Mouse (Mus musculus): ENCODE data around the gene Leap2. TPM values are rescaled to one million over a fixed set of nuclear protein-coding genes. Genes with fewer than 3 reads are reported as not detected.
A peak's percentile ranks its signal among the peaks of the same experiment; 100 is the strongest.

Leap2 gene
- polyA plus RNA-seq (2016; fragmentation: Nextera tagmentation; extraction: Ambion mirVana) = 0.70 TPM in 1 of 2 replicates, not detected in the other

DNA sequence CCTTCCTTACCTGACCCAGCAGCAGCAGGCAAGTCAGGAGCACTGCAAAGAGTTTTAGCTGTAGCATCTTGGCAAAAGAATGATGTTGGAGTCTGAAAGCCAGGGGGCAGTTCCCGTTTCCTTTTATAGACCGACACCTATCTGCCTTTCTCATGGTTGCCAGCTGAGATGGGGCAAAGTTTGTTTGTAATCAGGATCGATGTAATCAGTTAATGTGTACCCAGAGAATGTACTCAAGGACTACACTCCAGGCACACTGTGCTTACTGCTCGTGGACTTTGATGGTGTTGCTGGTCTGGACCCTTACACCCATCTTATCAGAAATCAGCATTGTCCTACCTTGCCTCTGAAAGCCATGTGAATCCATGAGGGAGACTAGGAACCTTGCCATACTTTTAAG lies at the start of gene Leap2:
Leap2 (minus strand) TSS at position 135 of the 400 bp plus-strand sequence.
- H3K27me3 ChIP-seq = no peaks in the 10 kb centered on the region
- peaks cover 33% of the 10 kb centered on the region for H3K36me3 ChIP-seq (replicated peaks)
- WGBS = 91% methylated on average over 4 of the region's 4 CpGs
- no peak within 1 kb of the TSS for H3K4me2 ChIP-seq
- H3K9me3 ChIP-seq = no peaks in the 10 kb centered on the region
- H3K4me1 ChIP-seq = no peaks in the 10 kb centered on the region
- no peak for ATAC-seq (ENCODE audit: low FRiP score)
- H3K9ac ChIP-seq = no peak within 1 kb of the TSS
- no peak within 1 kb of the TSS for H3K27ac ChIP-seq
- H3K4me3 ChIP-seq (replicated peaks) = no peak within 1 kb of the TSS

GRCm38 (mm10) chr11:53472709-53473108 lies 49.7 kb upstream of the Leap2 start:
- no peak for ATAC-seq (ENCODE audit: low FRiP score)
- WGBS = 87% methylated on average over 3 of the region's 3 CpGs
- H3K9me3 ChIP-seq = no peaks in the 10 kb centered on the region
- H3K27me3 ChIP-seq = peaks cover 47% of the 10 kb centered on the region
- H3K4me2 ChIP-seq = no peak overlapping the region
- no peak overlapping the region for H3K27ac ChIP-seq
- peaks cover 35% of the 10 kb centered on the region for H3K4me1 ChIP-seq
- H3K9ac ChIP-seq = no peak overlapping the region
- H3K4me3 ChIP-seq (replicated peaks) = no peak overlapping the region
- H3K36me3 ChIP-seq (replicated peaks) = no peaks in the 10 kb centered on the region

DNA sequence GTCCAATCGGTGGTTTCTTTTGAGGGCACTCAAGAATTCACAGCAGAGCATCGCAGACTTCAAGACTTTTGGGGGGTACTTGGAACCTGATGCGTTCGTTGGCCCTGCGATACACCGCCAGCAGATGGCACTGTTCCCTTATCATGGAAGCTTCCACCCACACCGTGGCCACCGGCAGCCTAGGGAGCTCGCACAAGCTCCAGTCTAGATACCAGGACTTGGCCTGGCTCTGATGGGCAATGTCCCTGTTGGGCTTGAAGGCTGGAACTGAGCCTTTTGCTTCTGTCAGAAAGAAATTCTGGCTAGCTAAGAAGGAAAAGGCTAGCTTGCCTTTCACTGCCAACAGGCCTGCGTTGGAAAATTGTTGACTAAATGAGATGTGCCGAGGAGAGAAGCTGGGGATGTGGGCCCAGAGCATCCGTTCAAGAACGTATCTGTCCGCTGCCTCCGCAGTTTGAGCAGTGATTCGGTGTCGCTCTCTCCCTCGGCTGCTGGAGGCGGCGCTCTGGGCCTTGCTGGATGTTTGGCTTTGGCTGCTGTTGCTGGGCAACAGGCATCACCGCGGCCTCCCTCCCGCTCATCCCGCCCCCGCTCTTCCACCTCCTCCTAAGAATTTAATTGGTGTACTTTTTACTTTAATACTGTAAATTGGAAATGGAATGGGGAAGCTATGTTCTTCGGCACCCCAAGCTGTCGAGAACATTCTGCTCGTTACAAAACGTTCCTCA lies 47.2 kb upstream of the Leap2 start, which contains the start of gene Gm9837:
Gm9837 (minus strand) TSS at position 512 of the 728 bp plus-strand sequence.
- Histone ChIP-seq H3K27me3 (peaks cover 68% of the 10 kb centered on the region), H3K9me3 (no peaks in the 10 kb centered on the region), H3K4me3 (replicated peaks) (peak within 1 kb of the TSS; percentile 25), H3K36me3 (replicated peaks) (no peaks in the 10 kb centered on the region), H3K4me1 (peaks cover 30% of the 10 kb centered on the region), H3K4me2 (peak within 1 kb of the TSS; percentile 57), H3K9ac (peak within 1 kb of the TSS; percentile 41), H3K27ac (peak within 1 kb of the TSS; percentile 31; the same call in 1 of the 2 replicates)
- WGBS = 1% methylated on average over 29 of the region's 29 CpGs
- ATAC-seq (ENCODE audit: low FRiP score) = peak; percentile 81

GRCm38 (mm10) chr11:53469294-53469967 lies 46.5 kb upstream of the Leap2 start:
- Histone ChIP-seq H3K9me3 (no peaks in the 10 kb centered on the region), H3K4me3 (replicated peaks) (no peak overlapping the region), H3K27ac (no peak overlapping the region), H3K4me1 (peaks cover 30% of the 10 kb centered on the region), H3K4me2 (peak overlapping the region; percentile 57), H3K36me3 (replicated peaks) (no peaks in the 10 kb centered on the region), H3K27me3 (peaks cover 75% of the 10 kb centered on the region), H3K9ac (no peak overlapping the region)
- WGBS = 31% methylated on average over 16 of the region's 16 CpGs
- ATAC-seq (ENCODE audit: low FRiP score) = no peak

- peaks cover 86% of the 10 kb centered on the region for H3K27me3 ChIP-seq
- no peaks in the 10 kb centered on the region for H3K9me3 ChIP-seq
- 6% methylated on average over 40 of the region's 40 CpGs for WGBS
- ATAC-seq (ENCODE audit: low FRiP score) = peak; percentile 39; the same call in 1 of the 2 replicates
- H3K9ac ChIP-seq = peak overlapping the region; percentile 47; the same call in 1 of the 2 replicates
- H3K4me3 ChIP-seq (replicated peaks) = peak overlapping the region; percentile 30
- peak overlapping the region; percentile 49 for H3K4me2 ChIP-seq
- H3K27ac ChIP-seq = no peak overlapping the region
- peaks cover 40% of the 10 kb centered on the region for H3K4me1 ChIP-seq
- no peaks in the 10 kb centered on the region for H3K36me3 ChIP-seq (replicated peaks)
Measured at GRCm38 (mm10) chr11:53466231-53466971, 43.4 kb upstream of the Leap2 start.

DNA sequence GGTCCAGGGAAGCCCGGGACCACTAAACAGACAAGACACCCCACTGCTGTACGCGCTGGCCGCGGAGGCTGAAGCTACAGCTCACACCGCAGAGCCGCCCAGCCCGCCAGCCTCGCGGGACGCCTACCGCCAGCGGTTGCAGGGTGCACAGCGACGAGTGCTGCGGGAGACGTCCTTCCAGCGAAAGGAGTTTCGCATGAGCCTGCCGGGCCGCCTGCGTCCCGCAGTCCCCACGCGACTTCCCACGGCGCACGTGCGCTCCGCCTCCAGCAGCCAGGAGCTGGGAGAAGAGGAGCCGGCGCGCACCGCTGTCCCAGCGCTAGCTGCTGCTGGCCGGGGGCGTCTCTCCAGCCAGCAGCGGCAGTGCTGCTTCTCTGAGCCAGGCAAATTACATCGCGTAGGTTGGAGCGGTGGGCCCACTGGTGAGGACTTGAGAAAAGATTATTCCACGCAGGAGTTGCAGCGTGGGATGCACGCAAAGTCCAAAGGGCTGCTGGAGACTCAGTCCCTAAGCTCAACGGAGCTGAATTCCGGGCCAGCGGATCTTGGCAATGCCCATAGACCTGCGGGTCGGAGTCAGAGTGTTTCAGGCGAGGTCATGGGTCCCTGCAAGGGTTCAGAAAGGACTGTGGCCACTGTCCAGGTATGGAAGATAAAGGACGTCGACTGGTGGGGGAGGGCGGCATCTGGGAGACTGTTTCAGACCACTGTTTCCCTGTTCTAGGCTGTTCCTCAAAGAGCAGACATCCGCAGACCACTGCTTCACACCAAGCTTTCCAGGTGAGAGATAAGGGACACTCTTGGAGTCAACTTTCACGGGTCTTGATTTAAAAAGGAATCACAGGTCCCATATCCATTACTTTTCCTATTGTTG lies 40.8 kb upstream of the Leap2 start:
- 6% methylated on average over 55 of the region's 55 CpGs for WGBS
- H3K4me2 ChIP-seq = peak overlapping the region; percentile 75
- peak overlapping the region; percentile 44 for H3K4me3 ChIP-seq (replicated peaks)
- no peaks in the 10 kb centered on the region for H3K9me3 ChIP-seq
- peaks cover 19% of the 10 kb centered on the region for H3K4me1 ChIP-seq
- H3K9ac ChIP-seq = peak overlapping the region; percentile 55
- H3K36me3 ChIP-seq (replicated peaks) = no peaks in the 10 kb centered on the region
- no peak overlapping the region for H3K27ac ChIP-seq
- peaks cover 93% of the 10 kb centered on the region for H3K27me3 ChIP-seq
- no peak; the same call in 1 of the 2 replicates for ATAC-seq (ENCODE audit: low FRiP score)

- Histone ChIP-seq H3K27ac (no peak overlapping the region), H3K4me1 (peaks cover 23% of the 10 kb centered on the region), H3K9ac (no peak overlapping the region), H3K36me3 (replicated peaks) (no peaks in the 10 kb centered on the region), H3K4me2 (no peak overlapping the region), H3K27me3 (peaks cover 96% of the 10 kb centered on the region), H3K4me3 (replicated peaks) (no peak overlapping the region), H3K9me3 (no peaks in the 10 kb centered on the region)
- no peak for ATAC-seq (ENCODE audit: low FRiP score)
- 16% methylated on average over 5 of the region's 5 CpGs for WGBS
Measured at GRCm38 (mm10) chr11:53461727-53462126, 38.8 kb upstream of the Leap2 start.

- Histone ChIP-seq H3K36me3 (replicated peaks) (no peaks in the 10 kb centered on the region), H3K4me3 (replicated peaks) (no peak overlapping the region), H3K27ac (no peak overlapping the region), H3K27me3 (peaks cover 93% of the 10 kb centered on the region), H3K4me1 (peaks cover 20% of the 10 kb centered on the region), H3K9me3 (no peaks in the 10 kb centered on the region), H3K4me2 (no peak overlapping the region), H3K9ac (no peak overlapping the region)
- ATAC-seq (ENCODE audit: low FRiP score) = no peak
- 83% methylated on average over 3 of the region's 3 CpGs for WGBS
Measured at GRCm38 (mm10) chr11:53460192-53460591, 37.2 kb upstream of the Leap2 start.

DNA sequence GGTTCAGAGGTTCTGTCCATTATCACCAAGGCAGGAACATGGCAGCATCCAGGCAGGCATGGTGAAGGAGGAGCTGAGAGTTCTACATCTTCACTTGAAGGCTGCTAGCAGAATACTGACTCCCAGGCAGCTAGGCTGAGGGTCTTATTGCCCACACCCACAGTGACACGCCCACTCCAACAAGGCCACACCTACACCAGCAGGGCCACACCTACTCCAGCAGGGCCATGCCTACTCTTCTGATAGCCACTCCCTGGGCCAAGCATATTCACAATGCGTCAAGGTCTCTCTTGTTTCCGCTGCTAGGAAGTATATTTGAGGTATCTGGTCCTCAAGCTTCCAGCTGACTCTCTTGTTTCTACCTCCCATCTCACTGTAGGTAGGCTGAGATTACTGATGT lies 36.0 kb upstream of the Leap2 start:
- Histone ChIP-seq H3K4me1 (peaks cover 18% of the 10 kb centered on the region), H3K4me3 (replicated peaks) (no peak overlapping the region), H3K27me3 (peaks cover 89% of the 10 kb centered on the region), H3K36me3 (replicated peaks) (no peaks in the 10 kb centered on the region), H3K4me2 (no peak overlapping the region), H3K9me3 (no peaks in the 10 kb centered on the region), H3K27ac (no peak overlapping the region), H3K9ac (no peak overlapping the region)
- 63% methylated on average over 3 of the region's 3 CpGs for WGBS
- no peak for ATAC-seq (ENCODE audit: low FRiP score)

DNA sequence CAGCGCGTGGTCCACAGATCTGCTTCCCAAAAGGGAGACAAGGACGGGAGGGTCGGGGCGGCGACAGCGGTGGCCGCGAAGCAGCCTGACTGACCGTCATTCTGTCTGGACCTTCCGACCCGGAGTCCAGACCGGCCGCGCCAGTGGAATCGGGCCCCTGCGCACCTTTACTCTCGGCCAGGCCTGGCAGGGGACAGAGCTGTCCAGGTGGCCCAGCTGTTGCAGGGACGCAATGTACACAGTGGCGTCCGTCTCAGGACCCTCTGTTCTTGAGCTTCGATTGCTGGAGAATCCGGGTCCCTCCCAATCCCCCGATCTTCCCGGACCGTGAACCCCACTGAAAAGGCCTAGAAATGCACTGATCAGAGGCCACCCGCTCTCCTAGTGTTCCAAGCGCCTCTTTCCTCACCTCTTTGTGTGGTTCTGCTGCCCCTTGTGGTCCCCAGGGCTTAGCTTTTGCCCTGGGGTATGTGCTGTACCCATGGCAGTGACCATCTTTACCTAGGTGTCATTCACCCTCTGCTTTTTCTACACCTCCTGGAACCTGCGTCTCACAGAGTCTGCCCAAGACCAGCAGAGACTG lies 34.5 kb upstream of the Leap2 start:
- peak overlapping the region; percentile 47 for H3K4me3 ChIP-seq (replicated peaks)
- peaks cover 74% of the 10 kb centered on the region for H3K27me3 ChIP-seq
- WGBS = 5% methylated on average over 29 of the region's 29 CpGs
- H3K9ac ChIP-seq = peak overlapping the region; percentile 61
- H3K36me3 ChIP-seq (replicated peaks) = no peaks in the 10 kb centered on the region
- ATAC-seq (ENCODE audit: low FRiP score) = peak; percentile 46; the same call in 1 of the 2 replicates
- peaks cover 9% of the 10 kb centered on the region for H3K4me1 ChIP-seq
- peak overlapping the region; percentile 81 for H3K4me2 ChIP-seq
- H3K27ac ChIP-seq = no peak overlapping the region
- H3K9me3 ChIP-seq = no peaks in the 10 kb centered on the region
